Mouse (Mus musculus) embryonic facial prominence, embryonic 11.5 days (tissue): ENCODE data around the gene 1700028K03Rik. TPM values are rescaled to one million over a fixed set of nuclear protein-coding genes. Genes with fewer than 3 reads are reported as not detected.

Experiments used
- ATAC-seq: fragments of 200-750 bp; cut with Nextera tagmentation; replicated peaks from 2 replicates; pipeline ENCODE4 v1.8.0; 2017; ENCODE audit warnings: low read depth; ENCODE audit not compliant: insufficient number of reproducible peaks, low FRiP score, low TSS enrichment
- DNase-seq: peaks from one replicate; pipeline ENCODE4 v3.0.0-alpha.2; 2015; ENCODE audit warnings: low spot score
- H3K27ac ChIP-seq: fragments of 300-500 bp; sonication (generic); replicated peaks from 2 replicates; pipeline ENCODE4 v1.5.1; 2014; ENCODE audit warnings: mild to moderate bottlenecking, low read depth, low read length, control low read depth
- H3K27me3 ChIP-seq: fragments of 300-500 bp; sonication (generic); 2 replicates; pipeline ENCODE4 v1.6.1; 2014; ENCODE audit warnings: mild to moderate bottlenecking, low read length, moderate library complexity, mixed read lengths; ENCODE audit not compliant: control insufficient read depth, insufficient read depth
- H3K36me3 ChIP-seq: fragments of 300-500 bp; sonication (generic); replicated peaks from 2 replicates; pipeline ENCODE4 v1.6.1; 2014; ENCODE audit warnings: low read depth, mild to moderate bottlenecking, low read length, moderate library complexity, mixed read lengths; ENCODE audit not compliant: control insufficient read depth, insufficient read depth
- H3K4me1 ChIP-seq: fragments of 300-500 bp; sonication (generic); 2 replicates; pipeline ENCODE4 v1.6.1; 2014; ENCODE audit warnings: low read length, mixed read lengths; ENCODE audit not compliant: control insufficient read depth, insufficient read depth
- H3K4me2 ChIP-seq: fragments of 300-500 bp; sonication (generic); 2 replicates; pipeline ENCODE4 v1.6.1; 2014; ENCODE audit warnings: low read depth, mild to moderate bottlenecking, control low read depth, low read length, moderate library complexity
- H3K4me3 ChIP-seq: fragments of 300-500 bp; sonication (generic); 2 replicates; pipeline ENCODE4 v1.5.1; 2014; ENCODE audit warnings: low read depth, low read length, control low read depth
- H3K9ac ChIP-seq: fragments of 300-500 bp; sonication (generic); replicated peaks from 2 replicates; pipeline ENCODE4 v1.6.1; 2014; ENCODE audit warnings: mild to moderate bottlenecking, control low read depth, low read length
- H3K9me3 ChIP-seq: fragments of 300-500 bp; sonication (generic); replicated peaks from 2 replicates; pipeline ENCODE4 v1.6.1; 2016; ENCODE audit warnings: mild to moderate bottlenecking, low read length, inconsistent platforms, mixed read lengths; ENCODE audit not compliant: control insufficient read depth
- WGBS: fragments of 180-500 bp; shearing (Covaris S2); extraction: QIAGEN DNeasy Blood & Tissue Kit; methylation state at CpG from one replicate; pipeline ENCODE4 v1.1.7; 2014; 5-methylcytosine and 5-hydroxymethylcytosine counted together
- polyA plus RNA-seq: library from polyadenylated mRNA; unstranded; fragments of >200 nt; fragmentation: Nextera tagmentation; extraction: Ambion mirVana; gene quantifications from 2 replicates; pipeline ENCODE4 v1.2.1, GENCODE M21; 2014

Gene 1700028K03Rik
- polyA plus RNA-seq, 1 experiment from 2014 or later, result not detected

GRCm38 (mm10) chr5:107547955-107548354 lies 13.4 kb downstream of the 1700028K03Rik start:
- 88% methylated on average over 3 of the region's 3 CpGs for WGBS
- no peak for ATAC-seq

GRCm38 (mm10) chr5:107548444-107548843 lies 13.9 kb downstream of the 1700028K03Rik start:
- 92% methylated on average over 3 of the region's 3 CpGs for WGBS
- no peaks in the 10 kb centered on the region for H3K27me3 ChIP-seq

More at GRCm38 (mm10) chr5:107547955-107548354, 13.4 kb downstream of the 1700028K03Rik start:
- no peaks in the 10 kb centered on the region for H3K4me1 ChIP-seq
- no peak for DNase-seq
- H3K36me3 ChIP-seq, result no peaks in the 10 kb centered on the region
- H3K4me2 ChIP-seq, result no peak overlapping the region
- no peak overlapping the region for H3K4me3 ChIP-seq
- H3K27ac ChIP-seq, result no peak overlapping the region
- no peaks in the 10 kb centered on the region for H3K27me3 ChIP-seq
- no peaks in the 10 kb centered on the region for H3K9me3 ChIP-seq
- no peak overlapping the region for H3K9ac ChIP-seq

GRCm38 (mm10) chr5:107554336-107554735 lies 19.8 kb downstream of the 1700028K03Rik start:
- Histone ChIP-seq H3K9me3 (no peaks in the 10 kb centered on the region), H3K27ac (no peak overlapping the region), H3K36me3 (no peaks in the 10 kb centered on the region), H3K9ac (no peak overlapping the region), H3K4me2 (no peak overlapping the region), H3K4me3 (no peak overlapping the region), H3K4me1 (no peaks in the 10 kb centered on the region), H3K27me3 (no peaks in the 10 kb centered on the region)
- DNase-seq (no peak), ATAC-seq (no peak)
- 86% methylated on average over 5 of the region's 5 CpGs for WGBS

More at GRCm38 (mm10) chr5:107548444-107548843, 13.9 kb downstream of the 1700028K03Rik start:
- no peaks in the 10 kb centered on the region for H3K9me3 ChIP-seq
- ATAC-seq, result no peak
- H3K9ac ChIP-seq, result no peak overlapping the region
- no peaks in the 10 kb centered on the region for H3K36me3 ChIP-seq
- DNase-seq, result no peak
- H3K4me2 ChIP-seq, result no peak overlapping the region
- no peaks in the 10 kb centered on the region for H3K4me1 ChIP-seq
- no peak overlapping the region for H3K27ac ChIP-seq
- no peak overlapping the region for H3K4me3 ChIP-seq

- no peaks in the 10 kb centered on the region for H3K27me3 ChIP-seq
- H3K36me3 ChIP-seq, result no peaks in the 10 kb centered on the region
- ATAC-seq, result no peak
- H3K27ac ChIP-seq, result no peak overlapping the region
- H3K4me1 ChIP-seq, result no peaks in the 10 kb centered on the region
- 86% methylated on average over 3 of the region's 3 CpGs for WGBS
- no peaks in the 10 kb centered on the region for H3K9me3 ChIP-seq
- no peak overlapping the region for H3K4me3 ChIP-seq
- H3K4me2 ChIP-seq, result no peak overlapping the region
- no peak for DNase-seq
- no peak overlapping the region for H3K9ac ChIP-seq
Observed at GRCm38 (mm10) chr5:107556969-107557368, 22.5 kb downstream of the 1700028K03Rik start.

- Histone ChIP-seq H3K9ac (no peak overlapping the region), H3K27ac (no peak overlapping the region), H3K9me3 (no peaks in the 10 kb centered on the region), H3K27me3 (no peaks in the 10 kb centered on the region), H3K4me2 (no peak overlapping the region), H3K36me3 (no peaks in the 10 kb centered on the region; the same call in none of the 2 replicates), H3K4me3 (no peak overlapping the region), H3K4me1 (no peaks in the 10 kb centered on the region)
- ATAC-seq (no peak), DNase-seq (no peak)
- WGBS, result 94% methylated on average over 9 of the region's 9 CpGs
Observed at GRCm38 (mm10) chr5:107569148-107569547, 34.6 kb downstream of the 1700028K03Rik start.

GRCm38 (mm10) chr5:107597301-107598077 lies 63.0 kb downstream of the 1700028K03Rik start, which contains the start of the genes Rpap2 and Glmn:
Gene Rpap2 (plus strand): TSS chr5:107597373.
Gene Glmn (minus strand): TSS chr5:107597888.
- H3K9me3 ChIP-seq, result no peaks in the 10 kb centered on the region
- under 1% methylated on average over 54 of the region's 64 CpGs for WGBS
- peak within 1 kb of the TSS; percentile 67; the same call in 1 of the 2 replicates for H3K27ac ChIP-seq
- H3K4me3 ChIP-seq, result peak within 1 kb of the TSS; percentile 70
- H3K36me3 ChIP-seq, result no peaks in the 10 kb centered on the region
- DNase-seq, result peak; percentile 84
- no peaks in the 10 kb centered on the region for H3K4me1 ChIP-seq
- peak within 1 kb of the TSS; percentile 35 for H3K4me2 ChIP-seq
- no peaks in the 10 kb centered on the region for H3K27me3 ChIP-seq
- peak within 1 kb of the TSS; percentile 82 for H3K9ac ChIP-seq
- ATAC-seq, result peak; percentile 95

GRCm38 (mm10) chr5:107598380-107598779 lies 63.9 kb downstream of the 1700028K03Rik start:
- DNase-seq (peak; percentile 2), ATAC-seq (no peak)
- Histone ChIP-seq H3K27me3 (no peaks in the 10 kb centered on the region), H3K4me1 (no peaks in the 10 kb centered on the region), H3K36me3 (no peaks in the 10 kb centered on the region), H3K9ac (no peak overlapping the region), H3K9me3 (no peaks in the 10 kb centered on the region), H3K4me3 (no peak overlapping the region), H3K27ac (no peak overlapping the region), H3K4me2 (peak overlapping the region; percentile 35; the same call in 1 of the 2 replicates)
- WGBS, result 22% methylated on average over 4 of the region's 4 CpGs
